Mouse (Mus musculus) regulatory T cell (primary cell): ENCODE measurements around the gene Tbc1d15.

Experiments
- in situ Hi-C: fragments of 300-600 bp; cut with MboI, MseI; formaldehyde crosslinking; loops from one replicate; pipeline ENCODE4 v1.15.1; 2025; ENCODE audit warnings: high pct_unique_total_duplicates

The Tbc1d15 gene

DNA sequence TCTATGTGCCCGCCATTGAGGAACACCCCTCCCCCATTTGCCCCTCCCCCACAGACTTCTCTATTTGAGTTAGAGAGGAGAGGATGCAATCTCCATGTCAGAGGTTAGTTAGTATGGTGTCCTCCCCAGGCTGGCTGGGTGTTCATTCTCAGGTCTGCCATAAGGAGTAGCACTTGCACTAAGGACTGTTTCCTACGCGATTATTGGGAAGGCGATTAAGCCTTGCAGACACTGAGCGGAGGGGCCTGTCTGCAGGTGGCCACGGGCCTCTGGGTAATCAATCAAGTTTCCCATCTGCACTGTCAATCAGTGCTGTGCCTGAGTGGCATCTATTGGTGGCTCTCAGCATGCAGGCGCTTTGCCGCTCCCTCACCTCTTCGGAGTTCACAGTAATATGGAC is 81.9 kb downstream of the Tbc1d15 start:
- in situ Hi-C loops, result no loop called here

DNA sequence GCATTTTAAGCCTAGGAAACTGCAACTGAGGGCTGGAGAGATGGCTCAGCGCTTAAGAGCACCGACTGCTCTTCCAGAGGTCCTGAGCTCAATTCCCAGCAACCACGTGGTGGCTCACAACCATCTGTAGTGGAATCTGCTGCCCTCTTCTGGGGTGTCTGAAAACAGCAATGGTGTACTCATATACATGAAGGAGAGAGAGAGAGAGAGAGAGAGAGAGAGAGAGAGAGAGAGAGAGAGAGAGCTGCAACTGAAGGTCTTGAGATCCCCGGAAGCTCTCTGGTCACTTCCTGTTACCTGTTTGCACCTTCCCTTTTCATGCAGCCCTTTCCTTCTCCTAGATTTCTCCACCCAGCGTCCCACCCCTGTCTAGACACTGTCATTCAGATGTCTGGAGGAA is 91.0 kb downstream of the Tbc1d15 start:
- in situ Hi-C loops, result no loop called here
